Mouse (Mus musculus) retina, embryonic 14.5 days (tissue): Measurements from ENCODE around the gene Zfp423.

Experiments
- DNase-seq: peaks from one replicate; pipeline ENCODE4 v3.0.0-alpha.2; 2015; ENCODE audit warnings: low spot score

Gene Zfp423

DNA sequence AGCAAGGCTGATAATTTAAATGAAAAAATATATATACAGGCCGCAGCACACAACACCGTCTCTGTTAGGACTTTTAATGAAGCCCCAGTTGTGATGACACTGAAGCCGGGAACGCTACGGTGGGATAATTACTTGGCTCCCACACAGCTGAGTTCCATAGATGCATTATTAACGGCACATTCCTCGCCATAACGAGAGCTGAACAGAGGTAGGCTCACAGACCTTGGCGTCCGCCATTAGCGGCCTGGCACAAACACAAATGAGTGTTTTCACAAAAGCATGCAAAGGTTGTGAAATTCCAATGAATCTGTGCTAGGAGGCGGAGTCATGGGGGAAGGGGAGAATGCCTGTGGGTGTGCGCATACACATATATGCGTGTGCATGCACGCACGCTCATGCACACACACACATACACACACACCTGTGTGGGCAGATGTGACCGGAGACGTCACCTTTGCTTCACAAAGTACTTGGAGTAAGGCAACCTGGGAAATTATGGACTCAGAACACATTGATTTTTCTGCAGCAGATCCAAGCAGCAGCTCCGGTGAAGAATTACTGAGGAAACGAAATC lies 214.2 kb downstream of the Zfp423 start:
- DNase-seq: peak; percentile 58

DNA sequence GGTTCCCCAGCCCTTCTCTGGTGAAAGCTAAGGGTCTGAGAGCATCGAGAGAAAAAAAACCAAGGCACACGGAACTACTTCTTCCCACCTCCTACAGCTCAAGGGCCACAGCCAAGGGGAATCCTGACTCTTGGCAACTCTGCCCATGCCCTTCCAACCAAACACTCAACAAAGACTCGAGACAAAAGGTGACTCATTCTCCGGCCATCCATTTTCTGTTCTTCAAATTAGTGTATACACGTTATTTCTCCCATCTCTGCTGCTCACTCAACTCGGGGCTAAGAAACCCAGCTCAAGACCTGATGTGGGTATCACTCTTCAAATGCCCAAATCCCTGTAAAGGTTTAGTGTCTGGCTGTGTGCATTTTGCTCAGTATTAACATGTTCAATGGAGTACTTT lies 214.8 kb downstream of the Zfp423 start:
- no peak for DNase-seq

DNA sequence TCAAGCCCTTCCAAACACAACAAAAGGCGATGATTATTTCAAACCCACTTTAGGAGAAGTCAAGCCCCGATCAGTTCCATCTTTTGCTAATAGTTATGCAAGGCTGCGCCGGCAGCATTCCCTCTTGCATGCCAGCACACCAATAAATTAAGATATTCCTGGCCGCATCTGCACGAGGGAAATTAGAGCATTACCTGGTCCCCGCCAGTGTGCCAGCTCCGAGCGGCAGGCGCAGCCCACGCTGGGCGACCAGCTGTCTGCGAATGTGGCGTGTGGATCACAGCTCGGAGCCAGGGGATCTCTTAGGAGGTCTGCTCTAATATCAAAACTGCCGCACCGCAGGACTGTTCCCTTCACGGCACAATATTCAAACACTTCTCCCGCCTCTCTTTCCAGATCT lies 217.4 kb downstream of the Zfp423 start:
- DNase-seq: no peak

DNA sequence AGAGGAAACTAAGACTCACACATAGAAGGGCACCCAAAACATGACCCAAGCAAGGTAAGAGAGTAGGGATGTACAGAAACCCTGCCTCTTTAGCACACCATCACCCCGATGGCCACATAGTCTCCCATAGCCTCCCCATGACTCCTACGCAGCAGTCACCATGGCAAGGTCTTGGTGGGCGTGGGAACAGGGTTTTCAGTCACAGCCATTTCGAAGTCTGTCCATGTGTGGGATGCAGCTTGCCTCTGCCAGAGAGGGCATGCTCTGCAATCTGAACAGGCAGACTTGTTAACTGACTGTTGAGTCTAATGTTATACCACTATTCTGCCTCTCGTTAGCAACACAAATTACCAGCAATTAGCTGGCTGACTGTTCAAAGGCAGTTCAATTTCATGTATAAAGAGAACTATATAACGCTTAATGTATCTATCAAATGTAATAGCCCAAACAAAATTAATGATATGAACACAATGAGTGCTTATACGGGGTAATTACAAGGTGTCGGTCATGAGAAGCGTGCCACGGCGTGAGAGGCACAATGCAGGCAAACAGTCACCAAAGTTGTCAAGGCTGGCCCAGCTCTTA lies 218.4 kb downstream of the Zfp423 start:
- DNase-seq: no peak

DNA sequence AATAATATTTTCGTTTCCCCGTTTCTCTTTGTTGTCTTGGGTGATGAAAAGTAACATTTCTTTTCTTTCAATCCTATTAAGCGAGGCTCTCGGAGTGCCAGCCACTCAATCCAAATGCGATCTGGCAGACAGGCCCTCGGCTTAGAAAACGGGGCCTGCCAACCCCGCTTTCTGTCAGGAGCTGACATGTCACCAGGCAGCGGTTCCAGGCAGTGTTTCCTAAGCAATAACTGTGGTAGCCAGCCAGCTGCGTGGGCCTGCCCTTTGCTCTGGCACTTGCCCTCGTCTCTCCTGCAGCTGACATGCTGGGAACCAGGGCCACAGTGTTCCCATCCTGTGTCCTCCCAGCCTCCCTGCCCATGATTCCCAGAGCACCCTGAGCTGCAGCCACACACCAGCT lies 221.5 kb downstream of the Zfp423 start:
- DNase-seq: peak; percentile 70

DNA sequence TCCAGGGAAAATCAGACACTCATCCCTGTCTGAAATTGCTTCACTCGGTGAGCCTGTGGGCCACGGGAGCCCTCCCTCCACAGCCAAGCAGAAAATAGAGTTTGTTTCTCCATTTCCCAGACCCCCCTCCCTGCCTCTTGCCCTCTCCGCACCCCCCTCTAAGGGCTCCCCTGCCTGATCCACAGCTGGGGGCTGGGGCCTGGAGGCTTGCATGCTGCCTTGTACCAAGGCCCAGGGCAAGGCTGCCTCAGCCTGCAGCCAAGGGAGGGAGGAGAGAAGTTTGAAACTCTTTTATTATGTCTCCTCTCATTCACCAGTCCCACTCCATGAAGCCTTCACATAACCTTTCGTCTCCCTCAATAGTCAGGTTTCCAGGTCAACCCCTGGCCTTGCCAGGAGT lies 224.5 kb downstream of the Zfp423 start:
- no peak for DNase-seq

DNA sequence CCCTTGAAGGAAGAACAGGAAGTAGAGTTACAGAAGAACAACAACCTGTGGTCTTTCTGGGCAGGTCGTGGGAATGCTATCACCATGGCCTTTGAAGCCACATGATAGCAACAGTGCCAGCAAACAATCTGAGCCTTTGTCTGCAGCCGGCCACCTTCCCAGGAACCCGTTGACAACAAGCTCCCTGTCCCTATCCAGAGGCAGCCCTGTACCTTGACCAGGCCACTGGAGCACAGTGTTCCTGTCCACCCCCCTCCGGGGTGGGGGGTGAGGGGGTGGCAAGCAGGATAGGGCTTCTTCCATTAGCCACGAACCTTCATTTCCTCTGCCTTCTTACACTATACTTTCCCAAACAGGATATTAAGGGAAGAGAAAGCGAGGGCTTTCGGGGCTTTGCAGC lies 224.9 kb downstream of the Zfp423 start:
- no peak for DNase-seq

DNA sequence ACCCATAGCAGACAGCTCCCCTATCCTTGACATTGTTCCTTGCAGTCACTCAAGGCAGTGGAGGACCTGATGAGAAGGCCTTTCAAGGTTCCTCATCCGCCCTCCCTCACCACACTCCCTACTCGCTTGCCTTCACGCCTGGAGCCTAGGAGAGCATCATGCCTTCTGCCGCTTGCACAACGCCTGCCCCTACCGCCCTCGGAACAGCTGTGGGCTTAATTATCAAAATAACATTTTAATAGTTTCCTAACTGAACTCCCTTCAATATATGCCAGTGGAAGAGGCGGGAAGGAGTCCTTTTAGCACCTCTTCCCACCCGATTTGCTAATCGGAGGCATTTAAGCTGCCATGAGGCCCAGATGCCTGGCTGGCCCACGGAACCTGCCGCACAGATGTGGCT lies 228.3 kb downstream of the Zfp423 start:
- DNase-seq: no peak

DNA sequence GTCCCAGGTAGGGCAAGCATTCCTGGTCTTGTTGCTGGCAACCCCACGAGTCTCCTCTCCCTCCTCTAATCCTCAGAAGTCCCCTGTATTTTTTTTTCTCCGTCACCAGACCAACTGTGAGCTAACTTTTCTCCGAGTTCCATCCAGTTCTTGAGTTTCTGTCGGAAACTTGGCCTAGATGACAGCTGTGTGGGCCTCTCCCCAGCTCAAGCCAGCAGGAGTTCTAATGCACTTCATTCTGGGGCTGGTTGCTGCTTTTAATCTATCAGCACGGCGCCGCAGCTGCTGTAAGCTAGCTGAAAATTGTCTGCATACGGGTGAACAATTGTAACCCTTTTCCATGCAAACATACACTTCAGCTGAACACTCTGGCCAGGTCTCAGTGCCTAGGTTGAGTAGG lies 236.4 kb downstream of the Zfp423 start:
- DNase-seq: no peak

DNA sequence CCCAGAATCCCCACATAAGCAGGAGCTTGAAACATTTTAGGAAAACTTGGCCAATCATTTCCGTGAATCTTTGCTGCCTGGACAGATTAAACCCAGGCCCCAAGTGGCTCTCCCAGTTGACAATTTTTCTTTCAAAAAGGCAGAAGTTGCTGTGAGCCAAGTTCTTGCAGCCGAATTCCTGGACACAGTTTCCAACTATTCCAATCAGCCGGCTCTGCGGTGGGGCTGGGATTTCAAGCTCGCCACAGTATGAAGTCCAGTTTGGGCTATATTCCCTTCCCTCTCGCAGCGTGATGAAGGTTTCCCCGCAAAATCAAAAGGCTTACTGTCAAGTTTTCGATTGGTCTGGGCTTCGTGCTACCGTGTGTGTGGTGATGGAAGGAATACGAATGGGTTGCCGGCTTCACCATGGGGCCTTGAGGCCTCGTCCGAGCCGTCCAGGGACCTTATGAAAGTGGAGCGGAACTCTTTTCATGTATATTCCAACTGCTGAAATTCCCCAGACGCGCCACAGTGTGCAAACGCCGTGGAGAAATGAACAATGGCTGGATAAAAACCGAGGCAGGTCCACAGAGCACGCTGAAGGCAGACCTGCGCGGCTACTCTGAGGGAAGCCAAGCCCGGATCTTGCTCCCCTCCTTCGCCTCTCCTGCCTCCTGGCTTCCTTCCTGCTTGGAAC lies 240.1 kb downstream of the Zfp423 start:
- DNase-seq: no peak

DNA sequence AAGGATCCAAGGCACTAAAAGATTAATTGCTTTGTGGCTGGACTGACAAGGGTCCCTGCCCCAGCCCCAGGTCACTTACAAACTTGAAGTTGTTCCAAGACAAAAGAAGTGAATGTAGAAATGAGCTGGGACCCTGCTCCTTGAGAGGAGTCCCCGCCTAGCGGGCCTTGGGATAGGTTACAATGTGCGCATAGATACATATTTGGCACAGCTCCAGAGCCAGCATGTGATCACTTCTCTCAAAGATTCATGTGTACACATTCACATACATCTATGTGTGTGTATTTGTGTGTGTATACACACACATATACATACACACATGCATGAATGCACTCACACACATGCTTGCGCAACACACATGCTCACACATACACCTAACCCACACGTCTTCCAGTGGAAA lies 241.9 kb downstream of the Zfp423 start:
- no peak for DNase-seq

DNA sequence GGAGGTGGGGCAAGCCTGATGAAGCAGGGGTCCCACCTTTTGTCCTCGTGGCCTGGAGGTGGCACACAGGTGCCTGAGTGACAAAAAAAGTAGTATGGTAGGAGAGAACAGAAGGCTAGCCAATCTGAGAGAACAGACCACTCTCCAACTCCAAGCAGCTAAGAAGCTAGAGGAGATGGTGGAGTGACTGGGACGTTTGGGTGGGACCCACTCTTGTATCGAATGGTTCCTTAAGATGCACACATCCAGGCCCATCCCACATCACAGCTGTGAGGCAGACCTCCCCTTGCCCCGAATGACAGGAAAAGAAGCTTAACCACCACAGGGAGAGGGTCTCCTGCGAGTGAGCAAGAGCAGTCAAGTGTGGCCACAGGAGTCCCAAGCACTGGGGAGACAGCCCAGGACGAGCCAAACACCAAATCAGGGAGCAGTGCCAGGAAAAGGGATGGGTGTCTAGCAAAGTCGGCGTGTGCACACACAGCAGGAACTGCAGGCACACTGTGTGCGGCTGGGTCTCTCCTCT lies 242.6 kb downstream of the Zfp423 start:
- no peak for DNase-seq

DNA sequence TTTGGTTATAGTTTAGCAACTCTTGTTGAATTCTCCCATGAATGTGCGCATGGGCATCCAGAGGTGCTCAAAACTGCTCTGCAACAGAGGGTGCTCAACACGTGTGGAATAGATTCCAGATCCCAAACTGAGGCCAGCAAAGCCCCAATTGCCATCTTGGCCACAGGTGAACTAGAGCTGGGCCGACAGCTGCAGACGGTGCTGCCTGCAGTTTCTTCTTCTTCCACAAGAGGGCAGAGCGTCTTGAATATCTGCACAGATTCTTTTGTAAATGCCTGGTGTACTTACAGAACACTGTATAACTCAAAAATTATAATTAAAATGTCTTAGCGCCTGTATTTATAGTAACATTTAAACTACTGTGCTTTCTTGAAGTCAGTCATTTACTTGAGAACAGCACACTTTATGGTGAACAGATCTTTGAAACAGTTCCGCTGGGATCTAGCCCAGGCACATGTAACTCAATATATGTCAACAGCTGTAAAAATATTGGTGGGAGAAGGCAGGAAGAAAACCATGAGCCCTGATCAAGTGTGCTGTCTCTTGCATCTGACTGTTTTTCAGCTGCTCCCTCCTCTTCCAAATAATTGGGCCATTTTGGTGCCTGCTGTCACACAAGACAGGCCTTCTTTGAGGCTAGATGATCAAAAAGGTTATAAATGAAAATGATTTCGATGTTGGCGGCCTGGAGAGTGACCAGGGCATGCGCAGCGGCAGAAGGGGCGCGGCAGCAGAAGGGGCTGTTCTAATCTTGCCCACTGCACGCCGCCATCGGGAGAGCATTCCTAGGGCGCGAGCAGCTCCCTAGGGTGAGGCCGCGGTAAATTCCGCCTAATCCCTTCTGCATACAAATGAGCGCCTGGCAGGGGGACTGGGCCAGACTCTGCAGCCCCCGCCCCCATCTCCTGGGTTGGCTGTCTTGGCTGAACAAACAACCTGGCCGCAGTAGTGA lies 243.4 kb downstream of the Zfp423 start:
- DNase-seq: peak; percentile 94

DNA sequence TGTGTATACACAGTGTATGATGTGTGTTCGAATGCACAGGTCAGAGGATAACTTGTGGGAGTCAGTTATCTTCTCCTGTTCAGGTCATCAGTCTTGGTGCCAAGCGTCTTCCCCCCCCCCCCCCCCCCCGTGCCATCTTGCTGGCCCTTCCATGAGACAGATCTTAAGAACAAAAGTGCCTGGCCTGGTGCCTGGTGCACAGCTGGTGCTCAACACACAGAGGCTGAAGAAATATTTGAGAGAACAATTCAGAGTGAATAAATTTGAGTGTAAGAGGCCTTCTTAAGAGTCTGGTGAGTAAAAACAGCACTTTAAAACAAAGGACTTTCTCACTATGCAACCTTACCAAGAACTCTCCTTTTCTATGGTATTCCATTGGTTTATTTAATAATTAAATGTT lies 245.4 kb downstream of the Zfp423 start:
- no peak for DNase-seq

DNA sequence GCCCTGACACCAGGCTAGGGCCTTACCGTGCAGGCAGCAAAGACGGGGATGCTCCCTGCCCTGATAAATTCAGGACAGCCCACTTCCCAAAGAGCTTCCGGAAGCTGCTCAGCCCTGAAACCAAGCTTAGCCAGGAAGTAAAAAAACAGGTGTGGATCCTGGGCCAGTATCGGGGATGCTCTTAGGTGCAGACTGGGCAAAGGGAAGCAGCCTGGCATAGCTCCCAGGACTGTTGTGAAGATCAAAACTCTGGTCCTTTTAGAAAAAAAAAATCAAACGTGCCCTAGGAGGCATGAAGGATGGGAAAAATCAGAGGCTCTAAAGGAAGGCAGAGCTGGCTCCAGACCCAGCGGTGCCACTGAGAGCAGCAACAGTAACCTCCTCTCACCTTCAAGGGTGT lies 247.4 kb downstream of the Zfp423 start:
- DNase-seq: no peak

DNA sequence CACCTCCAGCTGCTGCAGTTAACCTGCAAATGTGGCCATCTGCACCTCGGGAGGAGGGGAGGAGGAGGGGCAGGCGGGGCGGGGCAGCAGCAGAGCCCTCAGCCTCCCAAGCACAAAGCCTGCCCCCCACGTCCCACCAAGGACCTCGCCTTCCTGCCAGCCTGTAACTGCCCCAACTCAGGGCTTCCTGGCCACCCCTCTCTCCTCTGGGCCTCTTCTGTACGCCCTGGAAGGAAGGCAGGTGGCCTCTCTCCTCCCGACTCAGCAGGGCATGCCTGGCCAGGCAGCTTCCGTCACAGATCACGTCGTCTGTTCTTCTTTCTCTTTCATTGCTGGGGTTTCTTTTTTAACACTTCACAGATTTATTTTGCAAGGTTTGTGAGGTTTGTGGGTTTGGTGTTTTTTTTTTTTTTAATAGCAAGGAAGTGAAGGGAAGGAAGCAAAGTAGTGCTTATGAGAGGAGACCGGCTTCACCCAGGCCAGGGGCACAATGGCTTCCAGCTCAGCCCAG lies 251.2 kb downstream of the Zfp423 start:
- DNase-seq: no peak

DNA sequence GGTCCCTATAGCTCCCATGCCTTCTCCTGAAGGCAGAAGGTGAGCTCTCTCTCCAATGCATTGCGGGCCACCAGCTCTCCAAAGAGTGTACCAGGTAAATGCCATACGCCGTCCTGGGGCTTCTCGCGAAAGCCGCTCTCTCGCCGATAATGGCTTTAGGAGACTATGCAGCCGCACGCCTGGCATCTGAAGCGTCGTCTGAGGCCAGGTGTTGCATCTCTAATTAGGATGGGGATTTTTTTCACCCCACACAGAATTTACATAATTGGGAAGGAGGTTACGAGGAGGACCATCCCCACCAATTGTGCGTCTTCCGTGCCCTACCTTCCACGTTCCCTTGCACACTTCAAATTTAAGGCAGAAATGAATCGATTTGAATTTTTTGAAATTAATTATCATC lies 252.2 kb downstream of the Zfp423 start:
- DNase-seq: no peak

DNA sequence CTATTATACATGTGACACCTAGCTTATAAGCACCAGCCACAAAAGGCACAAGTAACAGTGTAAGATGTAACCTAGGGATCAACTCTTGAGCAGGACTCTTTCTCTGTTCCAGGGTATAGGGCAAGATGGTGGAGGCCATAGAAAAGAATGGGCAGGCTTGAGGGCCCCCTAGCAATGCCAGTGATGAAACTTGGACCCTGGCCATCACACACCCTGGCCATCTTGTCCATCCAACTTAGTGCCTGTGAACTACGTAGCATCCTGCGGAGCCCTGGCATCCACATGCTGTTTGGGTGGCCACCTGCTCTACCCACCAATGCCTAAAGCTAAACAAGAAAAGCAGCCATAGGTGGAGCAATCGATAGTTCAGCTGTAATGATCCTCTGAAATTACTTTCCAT lies 254.6 kb downstream of the Zfp423 start:
- no peak for DNase-seq

DNA sequence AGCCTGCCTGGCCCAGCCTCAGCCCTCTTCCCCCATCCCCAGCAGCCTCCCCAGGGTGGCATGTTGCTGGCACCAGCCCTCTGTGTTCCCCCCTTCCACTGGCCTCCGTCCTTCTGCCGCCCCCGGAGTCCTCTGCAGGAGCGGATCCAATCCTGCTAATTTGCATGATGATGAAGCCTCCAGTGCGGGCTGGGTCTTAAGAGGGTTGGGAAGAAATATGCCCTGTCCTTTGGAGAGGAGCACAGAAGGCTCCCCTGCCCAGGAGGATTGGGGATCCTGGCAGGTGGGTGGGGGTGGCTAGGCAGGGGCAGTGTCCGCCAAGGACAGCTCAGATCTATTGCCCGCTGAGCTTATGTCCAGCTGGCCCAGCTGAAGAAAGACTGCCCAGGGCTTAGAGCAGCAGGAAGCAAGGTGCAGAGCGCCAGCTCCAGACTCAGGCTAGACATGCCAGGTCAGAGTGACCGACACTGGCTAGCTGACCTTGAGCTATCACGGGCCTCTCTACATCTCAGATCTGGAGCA lies 256.5 kb downstream of the Zfp423 start:
- DNase-seq: peak; percentile 49

DNA sequence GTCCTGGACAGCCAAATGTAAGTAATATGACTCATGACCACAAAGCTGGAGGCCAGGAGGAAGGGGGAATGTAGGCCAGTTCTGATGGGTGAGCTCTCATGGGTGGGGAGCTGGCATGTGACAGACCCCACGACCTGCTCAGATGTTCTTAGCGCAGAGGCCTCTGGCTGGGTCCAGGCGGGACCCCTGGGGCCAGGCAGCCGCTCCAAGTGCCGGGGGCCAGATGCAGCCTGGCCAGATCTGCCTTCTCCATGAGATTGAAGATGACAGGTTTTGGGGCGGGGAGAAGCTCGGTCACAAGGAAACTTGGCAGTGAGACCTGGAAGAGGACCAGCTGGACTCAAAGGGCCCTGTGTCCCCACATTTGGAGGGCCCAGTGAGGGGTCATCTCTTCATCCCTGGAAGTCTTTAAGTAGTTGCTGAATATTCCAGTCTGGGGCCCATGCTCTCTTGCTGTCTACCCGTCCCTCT lies 257.3 kb downstream of the Zfp423 start:
- DNase-seq: peak; percentile 62

DNA sequence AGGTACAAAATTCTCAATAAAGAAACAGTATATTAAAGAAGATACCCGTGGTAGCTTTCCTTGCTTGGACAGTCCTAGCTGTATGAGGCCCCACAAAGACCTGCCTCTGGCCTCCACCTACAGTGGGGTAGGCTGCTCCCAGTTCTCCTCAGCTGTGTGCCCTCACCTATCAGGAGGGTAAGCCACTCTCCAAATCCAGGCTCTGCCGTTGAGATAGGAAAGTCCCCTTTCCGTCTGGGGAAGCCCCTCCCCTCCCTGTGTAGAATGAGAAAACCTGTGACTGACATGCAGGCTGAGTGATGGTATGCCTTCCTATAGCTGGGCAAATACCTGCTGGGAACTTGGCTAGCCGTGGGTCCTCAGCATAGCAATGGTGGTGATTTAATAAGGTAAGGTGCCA lies 257.8 kb downstream of the Zfp423 start:
- no peak for DNase-seq

DNA sequence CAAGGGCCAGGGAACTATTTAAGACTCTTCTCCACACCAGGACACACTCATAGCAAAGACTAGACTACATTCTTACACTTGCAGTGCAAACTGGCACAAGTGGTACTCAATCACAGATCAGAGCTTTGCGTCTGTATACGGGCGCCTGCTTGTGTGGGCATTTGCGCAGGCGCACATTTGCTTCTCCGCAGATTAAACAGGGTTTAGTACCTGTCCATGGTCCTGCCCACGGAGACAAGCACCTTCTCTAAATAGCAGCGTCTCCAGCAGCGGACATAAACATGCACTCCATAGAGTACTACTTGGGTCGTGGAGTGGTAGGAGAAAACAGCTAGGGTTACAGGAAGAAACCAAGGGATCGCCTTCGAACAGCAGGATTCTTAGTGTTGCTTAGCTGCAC lies 259.1 kb downstream of the Zfp423 start:
- no peak for DNase-seq
